Mouse (Mus musculus) spleen, postnatal 36 days (tissue): ENCODE measurements at regions not wholly inside any gene's neighbourhood (a gene's known extent, or its start where the extent isn't known, plus 50 kb on each side); places are given as distances from the start of the nearest gene placed in this dataset.
"Not testable (repeated sequence)": the region's sequence is repeated elsewhere in the genome, so short reads cannot be mapped to it uniquely, and the experiment has no call there.

ENCODE experiments used
- DNase-seq, 2 experiments: peaks; one replicate each; pipeline ENCODE4 v3.0.0; 2022; ENCODE audit warnings: low spot score in 2 of 2, mixed read lengths in 1 of 2

DNA sequence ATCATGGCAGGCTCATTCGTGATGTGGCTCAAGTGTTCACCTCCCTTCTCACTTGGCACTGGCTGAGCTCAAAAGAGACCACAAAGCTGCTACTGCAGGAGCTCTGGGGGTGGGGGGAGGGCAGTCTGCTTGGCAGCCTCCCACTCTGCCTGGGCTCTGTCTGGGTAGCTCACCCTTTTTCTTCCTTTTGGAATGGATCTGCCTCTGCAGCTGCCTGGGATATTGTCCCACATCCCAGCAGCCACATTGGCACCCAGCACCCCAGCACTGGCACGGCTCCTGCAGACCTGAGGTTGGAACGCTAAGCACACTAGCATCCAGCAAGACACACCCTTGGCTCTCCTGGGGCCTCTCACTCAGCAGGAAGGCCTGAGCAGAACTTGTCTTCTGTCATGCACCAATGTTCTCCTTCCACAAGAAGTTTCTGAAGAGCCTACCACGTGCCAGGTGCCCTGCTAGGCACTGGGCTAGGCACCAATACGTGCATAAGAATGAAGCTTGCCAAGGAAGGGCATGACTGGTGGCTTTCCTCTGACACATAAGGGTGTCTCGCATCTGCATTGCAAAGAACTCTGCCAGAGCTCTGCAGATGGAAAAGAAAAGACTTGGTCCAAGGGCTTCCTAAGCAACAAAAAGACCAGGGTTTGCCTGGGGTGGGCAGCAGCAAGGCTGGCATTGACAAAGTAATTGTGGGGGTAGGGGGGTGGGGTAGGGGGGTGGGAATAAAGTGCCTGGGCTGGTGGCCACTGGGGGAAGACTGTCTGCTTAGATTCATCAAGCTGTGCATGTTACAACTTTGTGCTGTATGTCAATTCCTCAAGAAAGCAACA is 112.1 kb upstream of the Sipa1l1 start:
- DNase-seq, result not testable (repeated sequence)

DNA sequence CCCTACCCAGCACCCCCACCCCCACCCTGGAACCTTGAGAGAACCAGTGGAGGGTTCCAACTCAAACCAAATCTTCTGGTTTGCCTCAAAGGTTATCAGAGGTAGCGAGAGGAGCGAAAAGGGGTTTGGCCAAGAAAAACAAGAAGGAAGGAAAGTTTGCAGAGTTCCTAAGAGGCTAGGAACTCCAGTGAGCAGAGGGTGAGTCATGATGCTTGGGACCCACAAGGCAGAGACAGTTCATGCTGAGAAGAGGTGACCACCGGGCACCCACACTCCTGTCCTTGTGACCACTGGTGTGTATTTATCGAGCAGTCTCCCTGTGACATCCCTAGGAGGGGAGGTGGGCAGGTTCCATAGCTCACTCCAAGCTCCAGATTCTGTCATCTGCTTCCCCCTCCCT is 104.1 kb upstream of the Sipa1l1 start:
- no peak for DNase-seq

DNA sequence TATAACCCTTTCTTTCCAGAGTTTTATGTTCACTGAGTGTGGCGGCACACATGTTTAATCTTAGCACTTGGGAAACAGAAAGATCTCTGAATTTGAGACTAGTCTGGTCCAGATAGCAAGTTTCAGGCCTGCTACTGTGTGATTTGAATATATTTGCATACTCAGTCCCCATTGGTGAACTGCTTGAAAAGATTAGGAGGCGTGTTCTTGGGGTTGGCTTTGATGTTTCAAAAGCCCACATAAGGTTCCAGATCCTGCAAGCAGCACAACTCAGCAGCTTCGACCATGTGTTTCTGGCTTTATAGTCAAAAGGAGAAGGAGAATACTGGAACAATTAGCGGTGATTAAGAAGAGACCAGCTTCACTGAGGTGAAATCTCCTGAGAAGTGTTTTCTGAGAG is 102.3 kb upstream of the Sipa1l1 start:
- DNase-seq, result no peak

DNA sequence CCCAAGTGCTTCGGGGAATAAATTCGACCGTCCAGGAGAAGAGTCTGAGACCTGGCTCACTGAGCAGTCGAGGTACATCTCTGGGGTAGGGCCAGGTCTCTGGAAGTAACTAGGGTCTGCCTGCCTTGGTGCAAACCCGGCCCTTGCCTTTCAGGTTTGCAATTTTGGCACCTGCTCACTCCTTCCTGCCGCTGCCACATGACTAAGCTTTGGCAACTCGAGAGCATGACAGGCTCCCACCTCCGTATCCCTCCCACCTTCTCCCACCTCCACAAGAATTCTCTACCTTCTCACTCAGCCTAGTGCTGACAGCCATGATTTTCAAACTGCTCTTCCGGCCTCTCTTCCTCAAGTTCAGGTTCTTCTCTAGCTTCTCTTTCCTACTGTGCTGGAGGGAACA is 99.5 kb upstream of the Sipa1l1 start:
- no peak for DNase-seq

DNA sequence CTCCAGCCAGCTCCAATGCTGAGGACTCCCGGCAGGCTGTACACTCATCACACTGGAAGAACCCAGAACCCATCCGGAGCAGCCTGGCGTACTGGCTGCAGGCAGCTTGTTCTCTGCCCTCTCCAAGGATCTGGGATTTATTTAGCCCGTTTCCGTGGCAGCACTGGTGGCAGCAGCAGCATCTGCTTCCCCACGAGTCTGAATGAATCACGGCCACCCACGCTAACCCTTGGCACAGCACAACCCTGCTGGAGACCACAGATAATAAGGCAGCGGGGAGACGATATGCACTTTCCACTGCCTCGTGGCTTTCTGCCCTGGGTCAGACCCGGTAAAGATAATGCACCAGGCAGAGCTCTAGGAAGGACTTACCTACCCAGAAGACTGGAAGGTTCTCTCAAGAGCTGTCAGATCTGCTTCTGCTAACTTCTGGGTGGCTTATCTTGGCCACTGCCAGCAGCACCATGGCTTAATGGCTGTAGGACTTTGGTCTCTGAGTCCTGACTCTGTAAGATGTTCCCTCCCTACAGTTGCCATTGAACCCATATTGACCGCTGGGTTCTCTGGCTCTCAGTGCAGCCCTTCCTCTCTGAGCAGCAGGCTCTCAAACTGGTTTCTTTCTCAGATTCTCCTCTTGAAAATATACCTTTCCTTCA is 96.2 kb upstream of the Sipa1l1 start:
- no peak for DNase-seq

DNA sequence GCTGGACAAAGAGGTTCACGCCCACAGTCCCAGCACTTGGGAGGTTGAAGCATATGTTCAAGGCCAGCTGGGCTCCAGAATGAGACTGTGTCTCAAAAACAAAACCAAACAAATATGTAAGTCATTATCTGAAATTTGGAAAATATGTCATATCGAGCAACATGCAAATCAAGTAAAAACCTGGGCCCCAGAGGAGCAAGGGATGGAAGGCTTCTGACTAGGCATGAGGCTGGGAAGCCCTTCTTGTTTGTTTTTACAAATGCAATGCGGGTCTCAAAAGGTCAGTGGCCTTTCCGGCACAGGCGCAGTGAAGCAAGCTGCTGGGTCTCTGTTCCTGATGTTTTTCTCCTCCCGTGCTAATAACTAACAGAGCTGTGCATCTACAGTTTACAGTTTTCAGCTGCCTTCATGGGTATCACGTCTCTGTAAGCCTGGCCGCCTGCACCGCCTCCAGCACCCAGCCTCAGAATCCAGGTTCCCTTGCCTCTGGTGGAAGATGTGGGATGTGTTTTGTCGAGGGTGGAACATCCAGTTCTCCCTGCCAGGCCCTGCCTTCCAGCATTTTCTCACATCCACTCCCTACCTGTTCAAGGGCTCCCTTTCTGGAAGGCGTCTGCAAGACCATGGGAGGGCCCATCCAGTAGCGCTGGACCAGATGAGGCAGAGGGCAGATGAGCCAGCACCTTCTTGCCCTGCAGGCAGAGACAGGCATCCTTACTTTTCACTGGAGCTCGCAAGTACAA is 93.5 kb upstream of the Sipa1l1 start:
- DNase-seq, result no peak

DNA sequence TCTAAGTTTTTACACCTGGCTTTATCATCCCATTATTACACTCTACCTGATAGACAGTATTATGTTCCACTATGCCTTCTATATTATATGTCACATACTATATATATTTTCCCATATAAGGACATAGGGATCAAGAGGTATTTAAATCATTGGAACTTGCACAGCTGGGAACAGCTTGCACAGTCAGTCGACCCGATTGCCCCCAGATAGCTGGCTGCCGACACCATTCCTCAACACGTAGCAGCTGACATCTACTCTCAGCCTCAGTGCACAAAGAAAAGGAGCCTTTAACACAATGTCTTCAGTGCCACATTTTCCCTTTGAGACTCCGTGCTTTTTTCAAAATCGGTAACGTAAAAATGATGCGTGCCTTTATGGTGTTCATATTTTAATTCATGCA is 92.4 kb upstream of the Sipa1l1 start:
- no peak for DNase-seq

DNA sequence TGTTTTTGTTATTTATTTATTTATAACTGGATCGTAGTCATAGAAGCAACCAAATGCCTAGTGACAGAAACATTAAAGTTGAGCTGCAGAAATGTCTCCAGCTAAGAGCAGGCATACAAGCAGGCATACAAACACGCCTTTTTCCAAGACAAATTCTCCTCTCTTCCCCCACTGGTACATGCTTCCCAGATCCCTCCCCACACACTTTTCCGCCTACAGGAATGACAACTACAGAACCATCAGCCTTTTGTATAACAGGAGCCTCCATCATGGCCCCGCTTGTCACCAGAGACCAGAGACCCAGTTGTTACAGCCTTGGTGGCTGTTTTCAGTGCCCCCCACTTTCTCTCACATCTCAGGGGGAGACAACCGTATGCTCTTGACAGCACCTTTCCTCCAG is 91.2 kb upstream of the Sipa1l1 start:
- DNase-seq, result no peak

DNA sequence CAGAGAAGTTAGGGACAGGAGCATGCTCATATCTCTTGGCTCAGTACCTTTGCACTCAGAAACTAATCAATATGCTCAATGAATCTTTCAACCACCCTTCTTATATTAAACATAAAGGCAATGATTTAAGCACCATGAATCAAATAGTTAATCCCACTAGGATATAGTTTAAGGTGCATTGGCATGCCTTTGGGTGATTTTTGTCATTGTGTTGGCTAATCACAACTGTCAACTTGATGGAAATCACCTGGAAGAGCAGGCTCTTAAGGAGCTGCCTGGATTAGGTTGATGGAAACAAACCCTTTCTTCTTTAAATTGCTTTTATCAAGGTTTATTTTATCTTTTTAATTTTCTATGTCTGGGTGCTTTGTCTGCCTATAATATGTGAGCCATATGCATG is 90.4 kb upstream of the Sipa1l1 start:
- no peak for DNase-seq

DNA sequence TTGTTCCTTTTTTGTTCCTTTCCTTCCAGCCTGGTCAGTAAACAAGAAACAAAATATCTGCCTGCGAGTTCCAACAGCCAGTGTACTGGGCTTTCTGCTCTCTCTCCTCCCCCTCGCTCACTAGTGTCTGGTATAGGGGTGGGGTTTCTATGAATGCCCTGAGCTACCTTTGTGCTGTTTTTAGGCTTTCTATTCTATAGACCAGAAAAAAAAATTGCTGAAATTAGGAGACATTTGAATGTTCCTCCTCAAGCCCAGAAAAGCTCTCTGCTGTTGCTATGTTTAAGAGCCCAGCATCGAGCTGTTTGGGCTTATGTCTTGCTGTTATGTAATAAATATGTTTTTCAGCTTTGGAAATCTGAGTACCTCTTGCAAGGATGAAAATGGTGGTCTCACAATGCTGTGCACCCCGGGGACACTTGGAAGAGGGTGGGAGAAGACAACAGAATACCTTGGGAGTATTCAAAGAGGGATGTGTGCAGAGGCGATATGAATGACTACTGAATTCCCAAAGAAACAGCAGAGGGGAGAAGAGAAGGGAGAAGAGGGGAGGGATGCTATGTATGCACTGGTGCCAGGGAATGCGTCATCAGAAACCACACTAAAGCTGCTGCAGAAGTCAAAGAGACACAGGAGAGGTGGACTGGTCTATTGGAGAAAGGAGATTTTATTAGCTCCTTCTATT is 88.8 kb upstream of the Sipa1l1 start:
- DNase-seq, result no peak

DNA sequence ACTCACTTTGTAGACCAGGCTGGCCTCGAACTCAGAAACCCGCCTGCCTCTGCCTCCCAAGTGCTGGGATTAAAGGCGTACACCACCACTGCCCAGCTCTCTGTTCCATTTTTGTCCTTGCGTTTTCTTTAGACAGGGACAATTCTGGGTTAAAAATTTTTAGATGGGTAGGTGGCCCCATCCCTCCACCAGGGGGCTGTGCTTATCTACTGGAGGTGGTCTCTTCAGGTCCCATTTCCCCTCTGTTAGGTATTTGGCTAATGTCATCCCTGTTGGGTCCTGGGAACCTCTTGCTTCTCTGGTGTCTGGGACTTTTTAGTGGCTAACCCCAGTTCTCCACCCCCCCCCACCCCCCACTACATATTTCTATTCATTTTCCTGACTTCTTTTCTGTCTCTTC is 86.5 kb upstream of the Sipa1l1 start:
- peak in 1 of 2 experiments; percentile 8 for DNase-seq

DNA sequence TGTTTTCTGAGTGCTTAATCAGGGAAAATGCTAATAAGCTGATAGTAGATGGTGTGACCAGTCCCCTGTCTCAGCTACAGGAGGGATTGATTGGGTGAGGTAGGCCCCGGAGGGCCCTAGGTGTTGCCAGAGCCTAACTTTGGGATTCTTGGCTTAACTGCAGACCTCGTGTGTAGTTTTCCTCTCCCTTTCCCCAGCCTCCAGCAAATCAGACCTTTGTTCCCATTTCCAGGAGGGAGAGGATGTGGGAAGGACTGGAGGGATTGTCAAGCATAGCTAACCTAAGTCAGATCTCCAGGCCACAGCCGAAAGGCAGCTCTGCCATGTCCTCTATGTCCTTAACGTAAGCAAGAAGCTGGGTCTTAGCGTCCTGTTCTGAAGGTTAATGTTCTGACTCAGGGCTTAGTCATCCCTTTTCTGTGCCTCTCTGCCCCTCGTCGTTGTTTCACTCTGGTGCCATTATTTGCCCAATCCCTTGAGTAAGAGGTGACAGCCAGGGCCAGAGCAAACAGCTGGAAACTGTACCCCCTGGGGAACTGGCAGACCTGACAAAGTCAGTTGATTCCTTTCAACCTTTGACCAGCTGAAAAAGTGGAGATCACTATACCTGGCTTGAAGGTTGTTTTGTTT is 83.2 kb upstream of the Sipa1l1 start:
- no peak for DNase-seq

DNA sequence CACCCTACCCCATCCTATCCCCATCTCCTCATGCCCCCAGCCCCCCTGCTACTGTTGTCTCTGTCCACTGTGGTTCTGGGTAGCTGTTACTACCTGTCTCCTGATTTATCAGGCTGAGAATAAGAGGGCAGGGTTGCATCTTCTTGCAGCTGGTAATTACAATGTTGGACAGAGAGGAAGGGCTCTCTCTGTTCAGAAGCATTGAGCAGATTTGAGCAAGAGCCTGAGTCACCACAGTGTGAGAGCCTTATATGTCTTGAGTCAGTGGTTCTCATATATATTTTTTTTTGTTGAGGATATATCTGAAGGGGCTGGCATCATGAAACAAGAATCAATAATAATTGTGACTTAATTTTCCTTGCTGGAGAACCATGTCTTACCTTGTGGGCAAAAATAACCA is 82.7 kb upstream of the Sipa1l1 start:
- no peak for DNase-seq

DNA sequence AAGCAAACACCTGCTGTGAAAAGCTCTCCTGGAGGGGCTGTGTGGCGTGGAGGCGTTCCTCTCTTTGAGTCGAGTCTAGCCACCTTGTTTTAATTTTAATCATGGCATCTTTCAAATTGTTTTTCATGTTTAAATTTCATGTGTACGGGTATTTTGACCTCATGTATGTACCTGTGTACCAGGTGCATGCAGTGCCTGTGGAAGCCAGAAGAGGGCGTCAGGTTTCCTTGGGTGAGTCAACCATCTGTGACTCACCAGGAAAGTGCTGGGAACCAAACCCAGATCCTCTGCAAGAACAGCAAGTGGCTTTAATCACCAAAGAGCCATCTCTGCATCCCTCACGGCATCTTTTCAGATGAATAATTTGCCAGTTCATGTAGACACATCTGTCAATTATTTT is 79.8 kb upstream of the Sipa1l1 start:
- no peak for DNase-seq

DNA sequence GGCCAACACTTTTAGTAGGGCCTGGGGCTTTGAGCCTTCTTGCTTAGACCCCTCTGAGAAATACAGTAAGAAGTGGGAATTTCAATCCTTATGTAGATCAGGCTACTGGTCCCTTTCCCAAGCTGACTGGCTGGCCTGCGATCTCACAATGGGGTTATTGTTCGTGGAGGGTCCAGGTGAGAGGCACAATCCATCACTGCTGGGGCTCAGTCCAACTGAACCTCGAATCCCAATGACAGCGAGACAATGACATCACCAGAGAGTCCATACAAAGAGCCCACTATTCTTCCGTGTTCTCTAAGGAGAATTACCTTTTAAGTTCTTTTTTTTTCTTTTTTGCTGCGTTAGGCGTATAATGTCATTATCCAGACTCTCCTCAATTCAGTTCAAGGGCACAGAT is 75.8 kb upstream of the Sipa1l1 start:
- DNase-seq, result no peak

DNA sequence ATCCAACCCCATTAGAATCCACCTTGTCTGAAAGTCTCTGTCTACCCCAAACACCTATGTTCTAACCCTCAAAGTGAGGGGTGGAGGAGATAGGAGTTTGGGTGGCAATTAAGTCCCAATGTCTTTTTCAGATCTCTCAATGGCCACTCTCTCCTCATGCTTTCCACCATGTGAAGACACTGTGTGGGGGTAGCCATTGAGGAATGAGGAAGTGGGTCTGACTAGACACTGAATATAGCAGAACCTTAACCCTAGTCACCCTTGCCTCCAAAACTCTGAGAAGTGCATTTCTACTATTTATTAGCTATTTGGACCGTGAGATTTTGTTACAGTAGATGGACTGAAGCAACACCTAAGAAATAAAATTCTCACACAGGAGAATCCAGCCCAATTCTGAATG is 73.7 kb upstream of the Sipa1l1 start:
- no peak for DNase-seq

DNA sequence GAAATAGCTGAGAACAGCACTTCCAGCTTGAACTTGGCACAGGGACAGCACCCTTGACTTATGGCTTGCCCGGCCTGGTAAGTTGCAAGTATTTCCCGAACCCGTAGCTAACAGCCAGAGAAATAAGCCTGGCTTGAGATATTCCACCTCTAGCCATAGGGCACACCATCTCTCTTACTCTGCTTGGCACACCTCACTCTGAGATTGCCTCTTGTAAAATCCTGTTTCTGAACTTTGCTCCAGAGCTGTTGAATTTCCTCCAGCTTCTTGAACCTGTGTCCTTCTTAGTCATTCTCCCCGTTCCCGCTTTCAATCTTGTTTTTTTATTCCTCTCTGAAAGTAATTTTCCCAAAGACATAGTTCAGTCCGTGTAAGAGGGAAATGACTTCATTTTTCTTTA is 72.0 kb upstream of the Sipa1l1 start:
- no peak for DNase-seq

DNA sequence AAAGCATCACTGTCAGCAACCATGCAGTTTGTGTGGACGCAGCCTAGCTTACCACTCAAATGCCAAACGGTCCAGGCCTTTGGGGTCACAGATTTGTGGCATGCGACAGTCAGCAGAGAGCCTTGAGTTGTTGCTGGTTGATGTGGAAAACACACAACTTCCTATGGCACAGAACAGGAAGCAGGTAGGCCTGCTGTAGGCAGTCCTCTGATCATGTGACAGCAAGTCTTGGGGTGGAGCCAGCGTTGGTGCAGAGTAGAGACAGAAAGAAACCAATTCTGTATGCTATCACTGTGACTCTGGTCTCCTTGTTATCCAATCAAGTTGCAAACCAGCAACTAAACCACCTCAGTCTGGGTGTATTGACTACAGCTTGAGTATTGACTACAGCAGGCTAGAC is 71.5 kb upstream of the Sipa1l1 start:
- no peak for DNase-seq

DNA sequence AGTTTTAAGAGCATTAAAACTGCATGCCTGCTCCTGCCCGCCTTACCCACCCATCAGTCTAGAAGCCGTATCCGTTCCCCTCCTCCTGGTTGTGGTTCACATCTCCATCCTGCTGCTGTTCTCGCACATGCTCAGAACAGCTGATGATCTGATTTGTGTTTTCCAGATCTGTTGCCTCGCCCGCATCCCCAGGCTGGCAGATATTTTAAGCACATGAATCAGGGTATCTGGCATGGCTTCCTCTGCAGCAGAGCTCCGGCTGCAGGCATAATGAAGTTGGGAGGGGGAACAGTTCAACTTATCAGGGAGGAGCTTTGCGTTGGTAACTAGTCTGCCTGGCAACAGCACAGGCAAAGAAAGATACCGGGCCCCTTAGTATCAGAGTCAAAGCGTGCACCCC is 64.9 kb upstream of the Sipa1l1 start:
- DNase-seq, result no peak

DNA sequence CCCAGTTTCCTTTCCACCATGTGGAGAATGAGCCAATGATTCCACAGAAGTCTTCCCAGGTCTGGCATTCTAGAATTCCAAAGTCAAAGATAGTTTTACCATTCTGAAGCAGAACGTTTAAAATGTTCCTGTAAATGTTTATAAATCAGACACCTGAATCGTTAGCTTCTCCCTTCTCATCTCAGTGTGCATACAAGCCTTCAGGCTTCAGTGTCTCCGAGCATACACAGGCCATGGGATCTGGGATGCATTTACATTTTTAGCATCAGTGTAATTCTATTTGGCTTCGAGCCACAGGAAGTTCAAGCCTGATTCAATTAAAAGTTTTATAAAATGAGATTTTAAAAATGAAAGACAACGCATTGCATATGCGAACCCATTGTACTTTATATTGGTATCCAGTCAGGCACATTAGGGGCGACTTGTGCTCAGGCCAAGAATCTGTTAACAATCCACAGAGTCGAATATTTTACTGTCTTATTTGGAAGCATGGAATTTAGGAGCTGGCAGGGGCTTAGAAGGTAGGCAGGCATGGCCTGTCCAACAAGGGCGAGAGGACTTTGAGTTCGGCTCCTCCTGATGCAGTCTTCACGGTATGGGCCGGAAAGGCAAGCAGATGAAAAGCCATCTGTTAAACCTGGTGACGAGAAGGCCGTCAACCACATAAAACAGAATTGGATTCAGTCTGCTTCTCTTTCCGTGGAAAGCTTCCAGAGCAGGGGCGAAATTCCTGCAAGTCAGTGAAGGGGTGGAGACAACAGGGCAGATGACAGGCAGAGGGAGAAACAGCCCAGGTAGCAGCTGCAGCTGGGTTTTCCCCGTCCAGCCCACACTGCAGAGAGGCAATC is 63.7 kb upstream of the Sipa1l1 start:
- DNase-seq, result no peak

DNA sequence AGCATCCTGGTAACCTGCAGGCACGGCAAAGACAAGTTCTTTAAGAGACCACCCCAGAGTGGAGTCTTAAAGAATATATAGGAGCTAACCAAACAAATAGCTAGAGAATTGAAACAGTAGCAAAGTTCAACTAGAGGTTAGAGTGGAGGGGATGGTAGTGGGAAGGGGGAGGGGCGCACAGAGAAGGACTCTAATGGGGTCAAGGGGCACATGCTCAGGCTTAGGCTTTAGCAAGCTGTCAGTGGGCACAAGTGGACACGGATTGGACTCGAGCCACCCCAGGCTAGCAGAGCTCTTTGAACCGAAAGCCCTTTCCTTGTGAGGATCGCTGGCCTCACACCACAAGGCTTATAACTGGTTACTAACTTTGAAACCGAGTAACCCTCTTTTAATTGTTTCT is 53.4 kb upstream of the Sipa1l1 start:
- DNase-seq, result no peak
